Mouse (Mus musculus) adipocyte (in vitro differentiated cells): Measurements from ENCODE around the gene Bst2.
A peak's percentile ranks its signal among the peaks of the same experiment; 100 is the strongest.

Experiments
- DNase-seq: peaks from one replicate; pipeline ENCODE4 v3.0.0-alpha.2; 2016; ENCODE audit warnings: low spot score

The Bst2 gene

DNA sequence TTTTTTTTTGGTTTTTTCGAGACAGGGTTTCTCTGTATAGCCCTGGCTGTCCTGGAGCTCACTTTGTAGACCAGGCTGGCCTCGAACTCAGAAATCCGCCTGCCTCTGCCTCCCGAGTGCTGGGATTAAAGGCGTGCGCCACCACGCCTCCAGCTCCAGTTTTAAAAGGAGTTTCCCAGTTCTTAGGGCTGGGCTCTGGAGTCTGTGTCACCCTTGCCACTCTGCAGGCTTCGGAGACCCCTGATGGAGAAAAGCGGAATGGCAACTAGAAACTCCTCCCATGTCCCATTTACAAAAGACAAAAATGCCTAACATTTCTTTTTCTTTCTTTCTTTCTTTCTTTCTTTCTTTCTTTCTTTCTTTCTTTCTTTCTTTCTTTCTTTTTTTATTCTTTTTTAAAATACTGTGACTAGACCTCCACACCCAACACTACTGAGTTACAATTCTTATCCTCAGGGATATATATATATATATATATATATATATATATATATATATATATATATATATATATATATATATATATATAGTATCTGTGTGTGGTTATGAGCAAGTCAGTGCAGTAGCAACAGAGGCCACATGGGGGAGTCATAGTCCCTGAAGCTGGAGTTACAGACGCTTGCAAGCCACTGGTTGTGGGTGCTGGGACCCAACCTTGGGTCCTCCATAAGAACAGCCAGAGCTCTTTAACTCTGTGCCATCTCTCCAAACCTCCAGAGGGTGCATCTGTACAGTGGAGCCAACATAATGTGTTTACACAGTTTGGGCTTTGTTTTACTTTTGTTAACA is 18.0 kb downstream of the Bst2 start:
- DNase-seq: peak; percentile 89

DNA sequence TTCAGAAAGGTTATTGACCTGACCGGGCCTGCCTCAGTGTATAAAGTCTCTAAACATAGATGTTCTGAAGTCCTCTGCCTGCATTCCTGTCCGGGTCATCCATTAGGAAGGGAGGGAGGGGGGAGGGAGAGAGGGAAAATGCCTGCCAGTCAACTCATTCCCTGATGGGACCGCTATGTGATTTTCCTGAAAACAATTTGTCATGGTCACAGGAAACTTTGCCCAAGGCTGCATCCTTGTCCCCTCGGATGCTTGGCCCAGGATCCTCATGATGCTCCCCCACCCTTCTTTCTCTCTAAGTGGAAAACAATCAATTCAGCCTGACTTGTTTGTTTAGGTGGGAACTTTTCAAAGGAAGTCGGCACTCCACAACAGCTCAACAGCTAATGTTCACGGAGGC is 20.5 kb downstream of the Bst2 start:
- DNase-seq: no peak

DNA sequence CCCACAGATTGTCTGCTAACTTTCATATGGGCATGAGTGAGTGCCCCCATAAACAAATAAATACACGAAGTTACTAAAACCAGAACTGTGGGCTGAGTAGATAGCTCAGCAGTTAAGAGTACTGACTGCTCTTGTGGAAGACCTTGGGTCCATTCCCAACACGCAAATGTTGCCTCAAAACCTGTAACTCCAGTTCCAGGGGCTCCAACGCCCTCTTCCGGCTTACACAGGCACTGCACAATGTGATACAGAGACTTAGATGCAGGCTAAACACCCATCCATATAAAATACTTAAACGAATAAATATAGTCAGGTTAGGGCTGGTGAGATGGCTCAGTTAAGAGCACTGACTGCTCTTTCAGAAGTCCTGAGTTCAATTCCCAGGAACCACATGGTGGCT is 22.2 kb downstream of the Bst2 start:
- DNase-seq: no peak

DNA sequence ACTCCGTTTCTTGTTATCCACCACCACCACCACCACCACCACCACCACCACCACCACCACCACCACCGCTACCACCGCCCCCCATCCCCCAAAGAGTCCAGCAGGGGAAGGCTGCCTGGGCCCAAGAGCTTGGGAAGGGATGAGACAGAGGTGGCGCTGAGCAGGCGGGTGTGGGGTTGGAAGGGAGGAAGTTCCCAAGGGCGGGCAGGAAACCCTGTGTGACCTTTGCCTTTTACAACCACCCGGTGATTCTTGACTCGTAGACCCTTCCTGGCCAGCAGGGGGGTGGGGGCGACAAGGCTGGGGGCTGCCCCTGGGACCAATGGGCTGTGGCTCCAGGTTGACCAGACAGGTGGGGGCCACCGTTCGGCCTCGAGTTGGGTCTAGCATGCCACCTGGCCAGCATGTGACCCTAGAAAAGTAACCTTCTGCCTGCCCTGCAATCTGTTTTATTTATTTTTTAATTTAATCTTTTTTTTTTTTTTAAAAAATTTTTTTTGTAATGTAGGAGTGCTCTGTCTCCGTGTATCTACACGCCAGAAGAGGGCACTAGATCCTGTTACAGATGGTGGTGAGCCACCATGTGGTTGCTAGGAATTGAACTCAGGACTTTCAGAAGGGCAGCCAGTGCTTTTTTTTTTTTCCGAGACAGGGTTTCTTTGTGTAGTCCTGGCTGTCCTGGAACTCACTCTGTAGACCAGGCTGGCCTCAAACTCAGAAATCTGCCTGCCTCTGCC is 24.1 kb downstream of the Bst2 start:
- DNase-seq: no peak

DNA sequence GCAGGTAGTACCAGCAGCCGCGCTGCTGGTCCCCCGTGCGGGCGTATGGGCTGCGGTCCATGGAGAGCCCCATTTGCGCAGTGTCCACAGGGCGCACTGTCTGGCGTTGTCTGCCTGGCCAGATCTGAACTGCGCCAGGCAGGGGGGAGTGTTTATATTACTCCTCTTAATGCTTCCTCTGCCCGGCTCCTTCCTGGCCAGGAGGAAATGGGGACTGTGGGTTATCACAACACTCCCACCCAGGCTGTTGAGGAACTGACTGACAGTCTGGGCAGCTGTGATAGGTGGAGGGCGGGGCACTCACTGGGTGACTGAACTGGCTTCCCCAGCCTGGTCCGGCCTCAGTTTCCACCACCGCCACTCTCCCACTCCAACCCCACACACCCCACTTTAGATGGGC is 25.6 kb downstream of the Bst2 start, which contains the start of gene Plvap:
Gene Plvap, minus strand, starts transcription at position 109 of the 400 bp plus-strand sequence.
- DNase-seq: no peak

DNA sequence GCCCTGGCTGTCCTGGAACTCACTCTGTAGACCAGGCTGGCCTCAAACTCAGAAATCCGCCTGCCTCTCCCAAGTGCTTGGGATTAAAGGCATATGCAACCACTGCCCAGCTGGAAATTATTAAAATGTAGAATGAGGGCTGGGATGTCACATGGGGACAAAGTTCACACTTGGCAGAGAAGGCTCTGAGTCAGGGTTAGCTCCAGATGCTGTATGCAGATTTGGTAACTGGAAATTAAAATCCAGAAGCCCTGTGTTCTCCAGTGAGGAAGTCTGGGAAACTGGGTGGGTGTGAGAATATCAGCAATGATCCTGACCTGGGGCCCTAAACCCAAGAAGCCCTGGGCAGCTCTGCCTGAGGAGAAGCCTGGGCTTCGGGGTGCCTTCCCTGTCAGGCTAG is 27.9 kb downstream of the Bst2 start:
- DNase-seq: peak; percentile 86

DNA sequence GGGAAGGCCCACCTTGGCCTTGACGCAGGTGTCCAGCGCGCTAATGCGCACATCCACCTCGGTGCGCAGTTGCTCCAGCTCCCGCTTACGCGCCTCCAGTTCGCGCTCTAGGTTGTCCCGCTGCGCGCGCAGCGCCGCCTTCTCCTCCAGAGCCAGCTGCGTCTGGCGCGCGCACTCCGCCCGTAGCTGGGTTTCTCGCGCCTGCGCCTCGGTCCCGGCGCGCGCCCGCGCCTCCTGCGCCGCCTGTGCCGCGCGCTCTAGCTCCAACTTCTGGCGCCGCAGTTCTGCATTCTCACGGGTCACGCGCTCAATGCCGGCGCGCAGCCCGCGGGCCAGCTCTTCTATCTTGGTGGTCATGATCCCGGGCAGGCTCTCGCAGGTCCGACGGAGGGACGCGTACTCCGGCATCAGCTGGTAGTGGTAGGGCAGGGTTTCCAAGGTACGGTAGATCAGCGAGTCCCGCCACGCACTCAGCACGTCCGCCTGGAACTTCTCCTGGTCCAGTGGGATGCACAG is 29.6 kb downstream of the Bst2 start:
- no peak for DNase-seq

DNA sequence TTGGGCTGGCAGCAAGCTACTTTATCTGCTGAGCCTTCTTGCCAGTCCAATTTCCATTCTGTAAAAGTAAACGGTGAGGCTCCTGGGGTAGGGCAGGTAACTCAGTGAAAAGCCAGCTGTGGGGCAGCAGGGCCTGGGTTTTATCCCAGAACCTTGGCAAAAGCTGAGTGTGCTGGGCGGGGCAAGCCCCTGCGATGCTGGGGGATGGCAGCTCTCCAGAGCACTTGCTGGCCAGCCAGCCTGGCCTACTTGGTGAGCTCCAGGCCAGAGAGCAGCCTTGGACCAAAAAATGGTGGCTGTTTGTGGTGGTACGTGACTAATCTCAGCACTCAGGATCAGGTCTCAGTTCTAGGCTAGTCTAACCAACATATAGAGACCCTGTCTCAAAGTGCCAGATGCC is 31.3 kb downstream of the Bst2 start:
- DNase-seq: peak; percentile 69

DNA sequence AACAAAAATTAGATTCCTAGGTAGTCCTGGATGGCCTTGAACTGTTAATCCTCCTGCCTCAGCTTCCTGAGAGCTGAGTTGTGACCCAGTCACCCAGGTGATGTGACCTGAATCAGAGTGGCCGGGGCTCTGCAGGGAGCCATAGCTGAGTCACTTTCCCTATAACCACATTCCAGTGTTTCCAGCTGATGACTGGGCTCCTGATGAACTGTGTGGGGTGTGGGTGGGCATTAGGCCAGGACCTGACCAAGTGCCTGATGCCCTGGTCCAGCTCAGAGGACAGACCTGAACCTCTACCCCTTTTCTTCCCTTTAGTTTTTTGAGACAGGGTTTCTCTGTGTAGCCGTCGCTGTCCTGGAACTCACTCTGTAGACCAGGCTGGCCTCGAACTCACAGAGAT is 31.9 kb downstream of the Bst2 start:
- no peak for DNase-seq

DNA sequence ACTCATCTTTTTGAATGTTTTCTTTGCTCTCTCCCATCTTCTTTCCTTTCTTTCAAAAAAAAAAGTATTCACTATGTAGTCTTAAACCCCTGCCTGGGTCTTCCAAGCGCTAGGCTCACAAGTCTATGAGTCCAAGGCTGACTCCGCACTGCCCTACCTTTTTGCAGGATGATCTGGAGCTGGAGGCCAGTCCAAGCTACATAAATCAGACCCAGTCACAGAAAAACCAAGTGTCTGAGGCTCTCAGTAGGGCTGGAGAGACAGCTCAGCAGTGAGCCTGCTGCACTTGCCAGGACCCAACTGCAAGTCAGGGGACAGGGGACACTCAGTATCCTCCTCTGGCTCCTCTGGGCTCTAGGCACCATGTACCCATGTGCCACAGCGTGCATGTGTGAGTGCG is 32.9 kb downstream of the Bst2 start:
- DNase-seq: no peak

DNA sequence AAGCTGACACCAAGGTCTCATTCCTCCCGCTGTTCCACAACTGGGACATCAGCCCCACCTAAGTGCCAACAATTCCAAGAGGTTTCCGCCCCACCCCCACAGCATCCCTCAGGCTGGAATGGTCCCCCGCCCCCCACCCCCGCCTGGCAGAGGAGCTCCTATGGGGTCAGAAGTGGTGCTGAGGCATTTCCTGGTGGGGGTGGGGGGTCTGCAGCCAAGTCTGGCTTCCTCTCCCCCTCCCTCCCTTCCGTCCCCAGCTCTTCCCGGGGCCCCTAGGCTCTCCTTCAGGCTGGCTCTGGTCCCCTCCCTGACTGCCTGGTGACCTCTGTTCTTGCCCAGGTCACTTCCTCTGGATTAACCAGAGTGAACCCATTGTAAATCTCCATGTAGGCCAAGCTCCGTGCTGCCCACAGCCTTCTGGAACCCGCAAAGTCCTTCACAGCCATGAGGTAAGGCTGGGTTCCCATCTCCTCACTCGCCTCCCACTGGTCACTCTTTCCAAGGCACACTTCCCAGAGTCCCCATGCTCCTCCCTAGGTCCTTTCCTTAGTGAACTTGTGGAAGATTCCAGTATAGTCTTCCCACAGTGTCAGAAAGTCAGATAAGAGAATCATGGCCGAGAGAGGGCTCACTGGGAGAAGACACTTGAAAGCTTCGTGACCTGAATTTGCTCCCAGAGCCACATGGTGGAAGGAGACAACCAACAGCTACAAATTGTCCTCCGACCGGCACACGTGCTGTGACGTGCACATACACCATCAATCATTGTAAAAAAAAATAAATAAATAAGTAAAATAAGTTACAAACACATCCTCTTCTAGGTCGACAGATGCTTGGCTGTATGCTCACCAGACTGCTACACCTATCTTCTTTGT is 38.2 kb downstream of the Bst2 start:
- DNase-seq: no peak

DNA sequence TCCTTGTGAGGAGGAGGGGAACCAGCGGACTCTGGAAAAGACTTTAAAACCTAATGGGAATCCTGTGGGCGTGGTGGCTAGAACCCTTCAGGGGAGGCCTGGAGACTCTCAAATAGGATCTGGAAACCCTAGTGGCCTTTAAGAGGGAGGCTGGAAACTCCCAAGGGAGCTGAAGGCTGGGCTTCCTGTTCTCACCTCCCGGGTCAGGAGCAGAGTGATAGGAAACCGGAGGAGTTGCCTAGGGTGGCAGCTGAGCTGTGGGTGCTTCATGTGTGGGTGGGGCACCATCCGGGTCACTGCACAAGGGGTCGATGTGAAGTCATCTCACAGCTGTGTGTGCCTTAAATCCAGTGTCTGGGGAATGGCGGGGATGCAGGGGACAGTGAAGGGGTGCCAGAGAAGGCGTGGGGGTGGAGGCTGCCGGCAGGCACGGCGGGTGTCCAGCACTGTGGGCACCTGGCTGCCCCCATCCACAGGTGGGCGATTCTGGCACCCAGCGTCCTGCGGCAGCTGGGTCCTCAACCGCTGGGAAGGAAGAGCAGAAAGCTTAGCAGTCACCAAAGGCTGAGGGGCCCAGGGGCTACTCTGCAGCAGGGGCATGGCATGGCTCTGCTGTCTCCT is 39.3 kb downstream of the Bst2 start:
- no peak for DNase-seq

DNA sequence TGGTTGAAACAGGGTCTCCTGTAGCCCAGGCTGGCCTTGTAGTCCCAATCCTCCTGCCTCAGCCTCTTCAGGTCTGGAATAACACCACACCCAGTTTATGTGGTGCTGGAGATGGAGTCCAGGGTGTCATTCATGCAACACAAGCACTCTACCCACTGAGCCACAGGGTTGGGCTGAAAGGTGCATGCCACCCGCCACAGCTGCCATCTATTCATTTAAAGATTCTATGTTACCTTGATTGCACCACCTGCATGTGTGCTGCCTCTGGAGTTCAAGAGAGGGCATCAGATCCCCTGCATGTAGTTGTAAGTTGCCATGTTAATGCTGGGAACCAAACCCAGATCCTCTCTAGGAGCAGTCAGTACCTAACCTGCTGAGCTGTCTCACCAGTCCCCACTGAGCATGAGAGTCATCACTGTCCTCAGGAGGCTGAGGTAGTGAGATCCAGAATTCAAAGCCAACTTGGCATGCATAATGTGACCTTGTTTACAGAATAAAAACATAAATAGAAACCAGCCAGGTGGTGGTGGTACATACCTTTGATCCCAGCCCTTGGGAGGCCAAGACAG is 40.1 kb downstream of the Bst2 start:
- DNase-seq: no peak

DNA sequence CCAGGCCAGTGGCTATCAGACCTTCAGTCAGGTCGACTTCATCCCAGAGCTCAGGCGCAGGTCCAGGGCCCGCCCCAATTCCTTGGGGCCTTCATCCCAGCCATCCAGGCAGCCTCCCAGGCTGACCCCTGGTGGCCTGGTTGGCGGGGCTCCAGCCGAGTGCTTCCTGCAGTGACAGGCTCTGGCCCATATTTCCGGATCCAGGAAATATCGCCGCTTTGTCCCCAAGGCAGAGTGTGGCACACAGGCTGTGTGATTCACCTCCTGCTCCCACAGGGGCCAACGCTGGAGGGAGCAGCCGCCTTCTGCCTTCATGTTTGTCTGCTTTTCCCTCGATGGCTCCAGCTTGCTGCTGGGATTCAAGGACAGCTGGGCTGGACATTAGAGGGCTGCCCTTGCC is 40.8 kb downstream of the Bst2 start:
- peak; percentile 97 for DNase-seq

DNA sequence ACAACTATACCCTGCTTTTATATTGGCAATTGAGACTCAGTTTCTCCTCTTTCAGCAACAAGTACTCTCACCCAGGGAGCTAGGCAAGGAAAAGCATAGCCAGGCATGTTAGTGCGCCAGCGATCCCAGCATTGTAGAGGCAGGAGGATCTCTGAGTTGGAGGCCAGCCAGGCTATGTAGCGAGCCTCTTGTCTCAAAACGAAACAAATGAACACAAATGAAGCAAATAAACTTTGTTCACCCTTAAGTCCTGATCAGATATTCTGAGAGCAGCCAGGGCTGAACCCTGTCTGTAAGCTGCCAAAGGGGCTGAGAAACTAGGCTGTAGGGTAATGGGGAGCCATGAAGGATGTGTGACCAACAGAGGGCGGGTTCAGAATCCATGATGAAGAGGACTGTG is 41.4 kb downstream of the Bst2 start:
- peak; percentile 91 for DNase-seq

DNA sequence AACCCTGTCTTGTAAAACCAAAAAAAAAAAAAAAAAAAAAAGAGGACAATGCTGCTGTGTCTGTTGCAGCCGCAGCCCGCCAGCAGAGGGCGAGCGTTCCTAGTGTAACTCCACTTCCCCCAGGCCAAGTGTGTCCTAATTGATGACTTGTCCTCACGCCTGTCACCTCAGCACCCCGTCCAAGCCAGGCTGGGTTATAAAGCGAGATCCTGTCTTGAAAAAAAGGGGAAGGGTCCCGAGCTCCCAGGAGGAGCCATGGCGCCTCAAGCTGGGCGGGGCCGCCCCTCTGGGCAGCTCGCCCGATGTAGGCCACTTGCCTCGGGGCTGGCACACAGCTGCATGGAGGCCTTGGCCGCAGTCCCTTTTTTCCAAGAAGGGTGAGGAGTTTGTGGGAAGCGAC is 42.2 kb downstream of the Bst2 start:
- peak; percentile 98 for DNase-seq

DNA sequence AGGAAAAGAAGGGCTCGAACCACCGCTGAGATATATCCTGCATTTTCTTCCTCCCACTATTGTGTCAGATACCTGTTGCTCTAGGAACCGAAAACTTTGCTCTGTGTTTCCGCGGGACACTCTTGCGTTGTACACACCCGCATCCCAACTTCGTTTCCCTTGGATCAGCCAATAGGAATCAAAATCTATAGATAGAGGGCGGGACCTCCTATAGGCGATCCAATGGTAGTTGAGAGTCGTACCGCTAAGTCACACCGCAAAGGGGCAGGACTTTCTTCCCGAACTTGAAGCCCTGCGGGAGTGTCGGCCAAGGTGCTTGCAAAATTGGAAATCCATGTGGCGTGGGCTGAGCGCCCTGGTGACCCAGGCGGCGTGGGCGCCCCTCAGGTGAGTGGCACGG is 48.8 kb downstream of the Bst2 start:
- peak; percentile 96 for DNase-seq

DNA sequence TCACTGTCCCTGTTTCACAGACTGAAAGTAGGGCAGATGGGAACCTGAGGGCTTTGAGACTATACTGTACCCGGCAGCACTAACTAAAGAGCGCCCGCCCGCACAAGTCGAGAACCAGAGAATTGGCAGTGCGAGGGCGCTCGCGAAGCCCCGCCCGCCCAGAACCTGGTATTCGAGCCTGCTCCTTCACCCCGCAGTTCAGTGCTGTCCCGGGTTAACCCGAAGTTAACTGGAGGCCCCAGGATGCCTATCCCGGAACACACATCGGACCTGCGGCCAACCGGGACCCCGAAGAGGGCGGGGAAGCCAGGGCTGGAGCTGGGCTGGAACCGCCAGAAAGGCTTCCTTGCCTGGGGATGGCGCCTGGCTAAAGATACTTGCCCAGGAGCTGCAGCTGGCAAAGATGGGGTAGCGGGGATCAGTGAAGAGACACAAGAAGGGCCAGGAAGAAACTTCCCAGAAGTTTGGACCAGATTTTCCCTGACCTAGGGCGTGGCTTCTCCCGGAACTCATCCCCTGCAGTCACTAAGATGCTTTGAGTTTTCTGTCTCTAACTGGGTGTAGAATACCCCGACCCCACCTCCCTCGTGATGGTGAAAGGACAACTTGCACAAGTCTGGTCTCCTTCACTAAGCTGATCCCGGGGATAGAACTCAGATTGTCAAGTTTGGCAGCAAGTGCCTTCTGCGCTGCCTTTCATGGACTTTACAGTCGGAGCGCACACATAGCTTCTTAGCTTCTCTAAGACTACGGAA is 49.4 kb downstream of the Bst2 start, which contains the start of gene Gtpbp3:
Gene Gtpbp3, plus strand, starts transcription at position 413 of the 755 bp plus-strand sequence.
- DNase-seq: peak; percentile 90

DNA sequence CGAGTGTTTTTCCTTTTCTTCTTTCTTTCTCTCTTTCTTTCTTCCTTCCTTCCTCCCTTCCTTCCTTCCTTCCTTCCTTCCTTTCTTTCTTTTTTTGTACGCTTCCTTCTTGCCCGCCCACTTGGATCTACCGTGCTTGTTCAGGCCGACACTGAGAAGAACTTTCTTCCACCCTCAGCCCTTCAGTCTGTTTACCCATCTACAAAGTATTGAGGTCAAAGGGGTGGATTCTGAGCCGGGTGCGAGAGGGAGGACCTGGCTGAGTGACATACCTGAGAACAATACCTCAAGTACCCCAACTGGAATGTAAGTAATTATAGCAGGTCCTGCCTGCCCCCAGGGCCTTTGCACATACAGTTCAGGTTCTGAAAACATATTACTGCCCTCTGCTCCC is 51.1 kb downstream of the Bst2 start:
- no peak for DNase-seq
